Mouse (Mus musculus) liver, postnatal 0 days (tissue): ENCODE results near the gene Trim61.

Experiments
- CTCF ChIP-seq: sonication (generic); IDR thresholded peaks from 2 replicates; pipeline ENCODE4 v1.5.1; 2016; ENCODE audit warnings: antibody characterized with exemption, low read depth
- EP300 ChIP-seq: IDR thresholded peaks from 2 replicates; pipeline ENCODE4 v1.6.1; 2016; ENCODE audit warnings: antibody characterized with exemption, low read depth, mild to moderate bottlenecking

DNA sequence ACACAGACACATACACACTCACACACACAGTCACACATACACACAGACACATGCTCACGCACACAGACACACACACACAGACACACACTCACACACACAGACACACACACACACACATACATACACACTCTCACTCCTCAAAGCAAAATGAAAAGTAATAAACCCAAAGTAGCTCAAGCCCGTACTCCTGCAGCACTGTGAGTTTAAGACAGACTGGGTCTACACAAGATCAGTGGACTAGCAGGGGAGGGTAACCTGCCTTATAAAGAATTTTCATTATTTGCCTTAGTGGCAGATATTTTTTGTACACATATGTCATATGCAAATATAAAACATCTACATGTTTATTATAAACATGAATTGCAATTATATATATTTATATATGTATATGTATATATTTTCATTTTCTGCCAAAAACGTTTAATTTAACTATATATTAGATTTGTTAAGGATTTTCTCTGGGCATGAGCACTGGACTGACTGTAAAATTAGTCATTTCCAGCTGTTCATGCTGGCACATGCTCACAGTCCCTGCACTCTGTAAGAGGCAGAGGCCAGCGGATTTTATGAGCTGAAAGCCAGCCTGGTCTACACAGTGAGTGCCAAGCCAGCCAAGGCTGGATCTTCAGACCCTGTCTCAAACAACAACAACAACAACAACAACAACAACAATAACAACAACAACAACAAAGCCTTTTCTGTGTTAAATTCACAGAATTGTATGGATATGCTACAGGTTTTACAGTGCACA lies 12.6 kb upstream of the Trim61 start:
- no peak for TF ChIP-seq CTCF
- no peak for TF ChIP-seq EP300
